Mouse (Mus musculus): ENCODE data around the gene Specc1. TPM values are rescaled to one million over a fixed set of nuclear protein-coding genes. Genes with fewer than 3 reads are reported as not detected.

The Specc1 gene
- polyA plus RNA-seq, 1 experiment: 6.5 TPM

DNA sequence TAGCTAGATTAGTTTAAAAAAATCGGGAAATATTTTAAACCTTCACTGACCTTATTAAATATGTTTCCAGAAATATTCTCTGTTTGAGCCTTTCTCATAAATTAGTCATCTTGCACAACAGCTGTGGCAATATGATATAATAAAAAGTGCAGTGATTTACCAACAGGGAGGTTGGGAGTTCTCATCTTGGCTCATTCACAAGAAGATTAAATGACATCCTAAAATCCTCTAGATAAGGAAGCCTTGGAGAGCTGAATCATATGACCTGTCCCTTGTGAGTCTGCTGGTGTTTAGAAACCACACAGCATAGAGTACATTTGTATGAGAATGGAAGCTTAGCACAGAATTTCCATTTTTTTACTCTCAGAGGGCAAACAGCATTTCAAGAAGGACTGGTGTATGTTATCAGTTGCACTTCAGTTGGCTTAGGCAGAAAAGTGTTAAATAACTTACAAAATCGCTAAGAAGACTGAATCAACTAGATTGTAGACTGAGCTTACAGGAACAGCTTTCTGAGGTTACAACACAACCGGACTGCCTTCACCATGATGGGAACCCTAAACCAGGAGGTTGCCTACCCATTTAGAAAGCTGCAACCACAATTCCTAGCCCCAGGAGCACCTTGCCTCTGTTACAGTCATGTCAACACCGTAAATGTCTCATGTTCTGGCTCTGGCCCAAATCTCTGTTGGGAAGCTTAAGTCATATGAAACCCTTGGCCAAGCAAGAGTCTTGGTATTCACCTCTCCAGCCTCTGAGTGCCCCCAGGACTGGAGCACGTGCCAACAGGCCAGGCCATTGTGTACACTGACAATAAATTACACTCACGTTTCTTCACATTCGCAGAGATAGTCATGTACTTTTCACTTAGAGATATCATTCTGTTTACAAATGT, 188.9 kb downstream of the Specc1 start:
- WGBS: 52% methylated on average over 7 of the region's 7 CpGs
- DNase-seq (ENCODE audit: low read depth, low spot score): no peak

DNA sequence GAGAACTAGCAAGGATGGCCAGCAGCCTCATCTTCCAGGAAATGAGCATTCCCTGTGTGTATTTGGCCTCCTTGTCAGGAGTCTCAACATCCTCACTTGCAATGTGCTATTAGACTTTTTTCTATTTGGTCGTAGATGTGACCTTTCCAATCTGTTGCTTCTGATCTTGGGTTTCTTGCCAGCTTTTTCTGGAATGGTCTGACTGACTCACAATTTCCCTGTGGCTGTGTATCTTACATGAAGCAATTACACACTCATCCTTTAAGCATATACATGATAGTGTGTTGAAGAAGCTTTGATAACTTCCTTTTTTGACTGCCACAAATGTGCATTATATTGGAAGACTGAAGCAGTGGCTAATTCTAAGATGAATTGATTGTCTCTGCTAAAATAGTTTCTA, 190.1 kb downstream of the Specc1 start:
- DNase-seq (ENCODE audit: low read depth, low spot score): no peak
- WGBS: 82% methylated on average over 1 of the region's 1 CpGs

DNA sequence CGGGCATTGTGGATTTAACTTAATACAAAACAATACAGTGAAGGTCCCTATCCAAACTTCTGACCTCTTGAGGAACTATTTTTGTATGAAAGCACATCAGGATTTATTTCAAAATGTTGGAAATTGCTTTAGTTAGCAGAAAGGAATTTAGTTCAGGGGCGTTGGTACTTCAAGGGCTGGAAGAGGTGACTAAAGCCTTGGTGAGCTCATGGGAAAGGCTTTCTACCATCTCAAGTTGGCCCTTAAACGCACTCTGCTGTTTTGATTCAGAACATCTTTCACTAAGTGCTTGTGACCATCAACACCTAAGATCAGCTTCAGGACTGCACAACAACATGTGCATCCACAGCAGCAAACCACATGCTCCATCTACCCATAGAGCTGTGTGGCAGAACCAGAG, 191.5 kb downstream of the Specc1 start:
- 91% methylated on average over 3 of the region's 3 CpGs for WGBS
- no peak for DNase-seq (ENCODE audit: low read depth, low spot score)

DNA sequence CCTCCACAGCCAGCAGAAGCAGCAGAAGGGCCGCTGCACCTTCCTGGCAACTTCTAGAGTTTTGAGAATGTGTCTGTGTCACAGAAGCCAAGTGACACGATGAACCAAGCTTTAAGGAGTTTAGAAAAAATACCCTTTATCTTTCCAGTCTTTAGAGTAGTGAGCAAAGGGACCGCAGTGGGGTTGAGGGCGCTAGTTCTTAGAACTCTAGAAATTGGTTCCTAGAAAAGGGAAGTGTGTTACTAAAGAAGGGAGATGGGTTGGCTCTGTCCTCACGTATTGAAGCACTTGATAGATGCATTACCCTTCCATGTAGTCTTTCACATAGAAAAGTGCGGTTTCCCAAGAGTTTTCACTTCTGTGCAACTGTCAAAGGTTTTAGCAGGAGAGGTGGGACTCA, 191.9 kb downstream of the Specc1 start:
- DNase-seq (ENCODE audit: low read depth, low spot score): no peak
- 87% methylated on average over 6 of the region's 6 CpGs for WGBS

DNA sequence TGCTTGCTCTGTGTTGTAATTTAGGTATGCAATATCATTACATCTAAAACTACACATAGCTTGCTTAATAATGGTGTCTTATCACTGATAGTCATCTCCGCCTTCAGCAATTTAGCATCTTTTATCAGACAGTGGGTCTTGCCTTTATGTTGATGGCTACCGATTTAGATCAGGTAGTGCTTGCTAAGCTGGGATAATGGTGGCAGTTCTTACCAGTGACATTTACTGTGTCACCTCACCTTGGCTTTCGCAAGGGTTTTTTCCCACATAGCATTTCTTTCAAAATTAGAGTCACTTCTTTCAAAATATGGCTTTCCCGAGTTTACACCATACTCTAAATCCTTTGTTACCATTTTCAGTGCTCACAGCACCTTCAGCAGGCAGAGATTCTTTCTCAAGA, 196.5 kb downstream of the Specc1 start:
- 93% methylated on average over 4 of the region's 4 CpGs for WGBS
- no peak for DNase-seq (ENCODE audit: low read depth, low spot score)

DNA sequence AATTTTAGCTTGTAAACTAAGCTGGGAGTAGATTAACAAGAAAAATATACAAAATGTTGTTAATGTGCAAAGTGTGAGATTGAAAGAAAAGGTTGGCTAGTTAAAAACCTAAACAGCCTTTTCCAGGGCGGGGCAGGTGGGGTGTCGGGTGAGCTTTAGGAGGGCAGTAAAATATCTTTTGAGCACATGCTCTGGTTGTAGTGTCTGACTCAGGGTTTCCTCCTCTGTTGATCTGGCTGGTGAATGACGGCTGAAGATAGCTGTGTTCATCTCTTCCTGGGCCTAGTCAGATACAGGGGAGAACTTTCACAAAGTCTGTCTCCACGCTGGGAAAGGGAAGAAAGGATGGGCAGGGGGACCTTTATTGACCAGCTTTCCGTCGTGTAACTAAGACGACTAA, 203.2 kb downstream of the Specc1 start:
- 81% methylated on average over 7 of the region's 7 CpGs for WGBS
- no peak for DNase-seq (ENCODE audit: low read depth, low spot score)

DNA sequence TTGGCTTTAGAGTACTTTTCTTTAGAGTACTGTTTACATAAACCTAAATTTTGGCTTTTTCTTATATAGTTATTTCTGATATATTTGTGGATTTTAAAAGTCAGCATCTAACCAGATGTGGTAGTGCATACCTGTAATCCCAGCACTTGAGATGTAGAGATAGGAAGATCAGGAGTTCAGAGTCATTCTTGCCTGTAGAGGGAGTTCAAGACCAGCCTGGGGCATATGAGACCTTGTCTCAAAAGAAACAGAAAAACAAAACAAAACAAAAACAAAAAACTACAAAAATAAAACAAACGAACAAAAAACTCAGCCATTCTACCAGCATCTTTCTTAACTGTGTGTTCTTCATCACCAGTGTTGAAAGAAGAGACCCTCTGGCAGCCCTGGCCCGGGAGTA, 204.9 kb downstream of the Specc1 start:
- 94% methylated on average over 2 of the region's 2 CpGs for WGBS
- no peak for DNase-seq (ENCODE audit: low read depth, low spot score)

DNA sequence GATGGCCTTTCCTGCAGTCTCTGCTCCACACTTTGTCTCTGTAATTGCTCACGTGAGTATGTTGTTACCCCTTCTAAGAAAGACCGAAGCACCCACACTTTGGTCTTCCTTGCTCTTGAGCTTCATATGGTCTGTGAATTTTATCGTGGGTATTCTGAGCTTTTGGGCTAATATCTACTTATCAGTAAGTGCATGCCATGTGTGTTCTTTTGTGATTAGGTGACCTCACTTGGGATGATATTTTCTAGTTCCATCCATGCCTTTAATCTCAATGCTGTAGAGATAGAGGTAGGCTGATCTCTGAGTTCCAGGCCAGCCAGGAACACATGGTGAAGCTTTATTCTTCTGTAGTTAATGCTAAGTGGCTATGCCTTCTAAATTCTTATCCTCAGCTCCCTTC, 207.8 kb downstream of the Specc1 start:
- 94% methylated on average over 3 of the region's 3 CpGs for WGBS

DNA sequence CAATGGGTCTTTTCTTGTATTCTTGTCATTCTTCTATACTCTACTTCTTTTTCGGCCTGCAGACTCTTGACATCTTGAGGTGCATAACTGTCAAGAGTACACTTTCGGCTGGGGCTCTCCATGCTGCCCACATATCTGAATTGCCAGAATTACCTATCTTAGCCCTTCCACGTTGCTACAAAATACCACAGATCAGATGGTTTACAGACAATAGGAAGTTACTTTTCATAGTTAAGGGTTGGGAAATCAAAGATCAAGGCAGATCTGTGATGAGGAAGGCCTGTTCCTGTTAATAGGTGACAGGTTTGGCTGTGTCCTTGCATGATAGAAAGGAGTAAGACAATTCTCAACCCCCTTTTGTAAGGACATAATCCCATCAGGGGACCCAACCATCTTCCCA, 209.9 kb downstream of the Specc1 start:
- 89% methylated on average over 3 of the region's 3 CpGs for WGBS
- DNase-seq (ENCODE audit: low read depth, low spot score): no peak

More for the DNA sequence above, 207.8 kb downstream of the Specc1 start:
- DNase-seq (ENCODE audit: low read depth, low spot score): no peak

DNA sequence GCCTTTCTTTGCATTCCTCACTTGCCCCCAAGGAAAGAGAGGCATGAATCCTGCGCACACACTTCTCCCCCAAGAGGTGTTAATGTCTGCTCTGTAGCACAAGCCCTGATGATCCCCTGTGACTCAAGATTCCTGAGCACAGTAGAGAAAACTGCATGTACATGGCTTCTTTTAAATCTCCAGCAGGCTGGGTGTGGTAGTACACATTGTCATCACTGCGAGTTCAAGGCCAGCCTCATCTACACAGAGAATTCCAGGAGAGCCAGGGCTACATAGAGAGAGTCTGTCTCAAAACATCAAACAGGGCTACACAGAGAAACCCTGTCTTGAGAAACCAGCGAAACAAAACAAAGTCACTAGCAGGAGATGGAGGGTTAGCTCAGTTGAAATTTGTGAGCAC, 211.6 kb downstream of the Specc1 start:
- WGBS: 90% methylated on average over 3 of the region's 3 CpGs
- no peak for DNase-seq (ENCODE audit: low read depth, low spot score)

DNA sequence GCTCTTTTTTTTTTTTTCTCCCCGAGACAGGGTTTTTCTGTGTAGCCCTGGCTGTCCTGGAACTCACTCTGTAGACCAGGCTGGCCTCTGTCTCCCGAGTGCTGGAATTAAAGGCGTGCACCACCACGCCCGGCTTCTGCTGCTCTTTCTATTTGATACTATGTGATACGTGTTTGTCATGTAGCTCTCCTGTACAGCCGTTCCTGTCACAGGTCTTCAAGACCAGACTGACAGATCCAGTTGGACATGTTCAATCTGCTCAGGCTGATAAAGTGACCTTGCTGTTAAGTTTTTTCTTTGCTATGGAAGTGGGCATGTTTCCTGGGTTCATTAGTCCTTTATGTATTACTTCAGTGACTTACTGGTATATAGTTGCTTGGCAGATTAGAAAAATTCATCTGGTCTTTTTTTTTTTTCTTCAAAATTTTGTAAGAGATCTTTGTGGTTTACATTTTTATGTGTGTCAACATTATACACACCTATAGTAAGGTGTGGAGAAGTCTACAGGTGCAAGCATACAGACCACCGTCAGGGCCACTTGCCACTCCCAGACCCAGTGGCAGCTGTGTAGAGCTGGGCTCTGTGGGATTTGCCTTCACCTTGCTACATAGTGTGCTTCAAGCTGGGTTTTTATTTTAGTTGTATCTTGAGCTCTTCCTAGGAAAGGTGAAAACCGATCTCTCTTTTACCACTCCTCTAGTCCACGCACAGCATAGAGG, 221.0 kb downstream of the Specc1 start:
- DNase-seq (ENCODE audit: low read depth, low spot score): no peak
- 57% methylated on average over 10 of the region's 10 CpGs for WGBS

DNA sequence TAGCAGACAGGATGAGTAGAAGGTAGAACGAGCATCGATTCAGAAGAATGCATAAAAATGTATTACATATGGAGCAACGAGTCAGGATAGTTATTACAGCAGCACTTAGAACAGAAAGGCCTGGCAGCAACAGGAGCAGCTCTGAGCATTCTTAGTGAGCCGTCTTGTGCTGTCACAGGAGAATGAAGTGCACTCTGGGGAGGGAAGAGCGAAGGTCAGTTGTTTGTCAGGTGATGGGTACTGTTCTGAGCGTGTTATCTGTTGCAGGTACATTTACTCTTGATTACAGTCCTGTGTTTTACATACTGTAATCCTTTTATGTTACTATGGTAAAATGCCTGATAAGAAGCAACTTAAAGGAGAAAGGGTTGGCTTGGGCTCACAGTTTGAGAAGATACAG, 224.2 kb downstream of the Specc1 start:
- 90% methylated on average over 6 of the region's 6 CpGs for WGBS

DNA sequence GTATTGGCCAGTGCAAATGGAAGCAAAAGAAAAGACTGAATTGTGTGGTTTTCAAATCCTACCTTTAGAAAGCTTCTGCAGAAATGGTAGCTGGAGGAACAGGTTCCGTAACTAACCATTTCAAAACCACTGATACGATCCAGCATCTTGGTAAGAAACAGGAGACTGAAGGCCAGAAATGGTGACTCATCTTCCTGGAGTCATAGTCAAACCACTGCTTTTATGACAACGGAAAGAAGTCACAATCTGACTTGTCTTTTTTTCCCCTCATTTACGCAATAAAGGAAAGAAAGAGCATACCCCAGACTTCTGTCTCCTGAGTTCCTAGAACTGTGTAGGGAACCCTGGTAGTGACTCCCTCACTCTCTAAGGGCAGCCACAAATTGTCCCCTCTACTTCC, 228.3 kb downstream of the Specc1 start:
- WGBS: 64% methylated on average over 4 of the region's 4 CpGs

More for the DNA sequence above, 224.2 kb downstream of the Specc1 start:
- no peak for DNase-seq (ENCODE audit: low read depth, low spot score)

DNA sequence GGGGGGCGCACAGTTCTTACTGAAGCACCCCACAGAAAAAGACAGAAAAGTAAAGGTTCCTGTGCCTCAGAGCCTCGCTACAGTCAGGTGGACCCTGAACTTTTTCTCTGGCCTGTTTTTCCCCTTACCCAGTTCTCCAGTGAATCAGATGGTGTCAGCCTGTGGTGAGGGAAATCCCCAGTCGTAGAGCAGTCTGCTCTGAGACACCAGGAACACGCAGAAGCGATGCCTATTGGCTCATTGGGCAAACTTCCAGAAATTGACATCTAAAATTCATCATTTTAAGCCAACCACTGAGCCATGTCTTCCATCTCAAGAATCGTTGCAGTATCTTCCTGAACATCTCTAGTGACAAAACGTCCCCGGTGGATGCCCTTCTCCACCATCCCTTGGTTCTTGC, 230.5 kb downstream of the Specc1 start:
- DNase-seq (ENCODE audit: low read depth, low spot score): no peak
- WGBS: 87% methylated on average over 8 of the region's 8 CpGs

More for the DNA sequence above, 228.3 kb downstream of the Specc1 start:
- DNase-seq (ENCODE audit: low read depth, low spot score): no peak

DNA sequence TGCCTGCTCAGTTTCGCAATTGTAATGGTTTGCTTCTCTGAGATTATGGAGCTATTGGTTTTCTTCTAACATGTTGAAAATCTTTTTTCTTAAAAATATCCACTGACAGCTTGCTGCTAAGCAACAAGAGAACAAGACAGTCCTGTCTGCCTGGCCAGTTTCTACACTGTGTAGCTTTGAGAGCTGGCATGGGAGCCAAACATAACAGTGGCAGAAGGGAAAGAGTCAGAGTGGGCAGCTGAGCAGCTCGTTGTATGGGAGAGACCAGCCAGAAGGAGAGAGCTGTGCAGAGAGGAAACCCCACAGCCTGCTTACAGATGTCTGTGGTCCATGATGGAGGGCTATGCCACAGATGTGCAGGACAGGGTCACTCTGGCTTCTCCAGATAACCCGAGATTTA, 235.5 kb downstream of the Specc1 start:
- WGBS: 81% methylated on average over 3 of the region's 3 CpGs
- no peak for DNase-seq (ENCODE audit: low read depth, low spot score)

DNA sequence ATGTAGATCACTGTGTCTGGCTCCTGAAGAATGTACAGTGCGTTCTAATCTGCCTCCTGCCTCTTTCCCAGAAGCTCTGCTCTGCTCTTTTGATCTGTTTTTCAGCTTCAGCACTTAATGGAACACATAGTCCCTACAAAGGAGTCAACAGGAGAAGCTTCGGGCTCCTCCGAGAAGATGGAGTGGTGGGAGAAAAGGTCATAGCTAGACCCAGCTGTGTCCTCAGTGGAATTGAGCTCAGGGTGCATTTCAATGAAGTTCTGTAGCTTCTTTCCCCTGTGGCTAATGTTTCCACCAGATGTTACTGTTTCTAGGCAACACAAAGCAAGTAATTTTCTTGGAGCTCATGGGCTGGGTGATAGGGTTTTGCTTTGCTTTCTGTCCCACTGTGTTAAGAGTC, 236.6 kb downstream of the Specc1 start:
- no peak for DNase-seq (ENCODE audit: low read depth, low spot score)
- WGBS: 95% methylated on average over 3 of the region's 3 CpGs

DNA sequence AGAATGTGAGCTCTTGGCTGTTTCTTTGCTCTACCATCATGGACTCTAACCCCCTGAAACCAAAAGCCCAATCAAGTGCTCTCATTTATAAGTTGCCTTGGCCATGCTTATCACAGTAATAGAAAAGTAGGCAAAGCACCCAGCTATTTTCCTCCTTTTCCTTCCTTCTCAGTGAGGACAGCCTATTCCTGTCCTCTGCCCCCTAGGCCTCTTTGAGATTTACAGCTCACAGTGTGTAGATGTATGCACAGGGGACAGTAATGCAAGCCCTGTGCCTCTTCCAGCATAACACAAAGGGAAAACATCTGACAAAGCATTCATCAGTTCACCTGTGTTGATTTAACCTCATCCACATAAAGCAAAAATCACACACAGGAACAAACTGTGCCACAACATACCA, 237.7 kb downstream of the Specc1 start:
- DNase-seq (ENCODE audit: low read depth, low spot score): no peak

DNA sequence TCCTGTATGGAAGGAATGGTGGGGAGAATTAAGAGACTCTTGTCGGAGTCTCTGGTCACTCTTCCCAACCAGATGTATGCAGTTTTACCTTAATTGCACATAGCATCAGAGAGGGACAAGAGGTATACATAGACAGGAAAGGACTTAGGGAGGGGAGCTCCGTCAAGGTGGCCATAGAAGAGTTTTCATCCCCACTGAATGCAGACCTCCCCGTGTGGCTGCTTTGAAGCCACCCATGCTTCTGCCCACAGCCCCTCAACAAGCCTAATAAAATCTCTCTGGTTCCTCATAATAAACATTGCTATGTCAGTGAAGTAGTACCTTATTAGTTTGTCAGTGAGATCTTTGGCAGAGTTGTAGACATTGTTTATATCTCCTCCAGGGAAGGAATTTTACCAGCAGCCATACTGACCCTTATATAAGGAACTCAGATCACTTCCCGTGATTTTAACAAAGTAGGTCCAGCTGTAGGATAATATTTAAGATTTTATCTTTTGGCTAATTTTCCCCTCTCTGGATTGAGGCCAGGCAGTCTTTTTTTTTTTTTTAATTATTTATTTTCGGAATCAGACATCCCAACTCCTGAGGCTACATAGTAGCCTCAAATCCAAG, 244.4 kb downstream of the Specc1 start:
- 76% methylated on average over 5 of the region's 5 CpGs for WGBS
- DNase-seq (ENCODE audit: low read depth, low spot score): no peak

DNA sequence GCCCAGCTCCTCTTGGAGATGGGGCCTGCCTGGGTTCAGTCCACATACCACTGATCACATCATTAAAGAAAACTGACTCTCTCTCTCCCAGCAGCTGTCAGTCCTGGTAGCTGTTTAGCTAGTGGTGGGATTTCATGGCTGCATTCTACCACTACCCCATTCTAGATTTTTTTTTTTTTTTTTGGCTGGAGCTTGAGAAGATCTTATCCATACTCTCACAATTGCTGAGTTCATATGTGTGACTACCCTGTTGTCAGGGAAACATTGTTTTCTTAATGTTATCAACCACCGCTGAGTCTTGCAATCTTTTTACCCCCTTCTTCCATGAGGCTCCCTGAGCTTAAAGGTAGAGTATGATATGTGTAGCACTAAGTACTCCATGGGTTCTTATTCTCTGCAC, 246.1 kb downstream of the Specc1 start:
- 88% methylated on average over 1 of the region's 1 CpGs for WGBS
- DNase-seq (ENCODE audit: low read depth, low spot score): no peak

DNA sequence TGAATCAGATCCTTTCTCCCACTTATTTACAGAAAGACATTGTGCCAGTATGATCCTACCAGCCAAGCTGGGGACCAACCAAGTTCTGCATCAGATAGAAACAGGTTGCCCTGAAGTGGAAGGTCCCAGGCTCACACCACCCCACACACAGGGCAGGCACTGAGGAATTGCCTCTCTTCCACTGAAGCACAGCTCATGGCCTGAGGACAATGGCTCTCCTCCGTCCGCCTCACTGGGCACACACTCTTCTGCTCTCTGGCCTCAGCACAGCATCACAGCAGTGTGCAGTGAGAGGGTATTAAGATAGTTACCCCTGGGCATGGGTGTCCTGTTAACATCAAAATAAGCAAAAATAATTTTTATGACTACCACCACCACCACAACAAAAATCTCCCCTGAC, 252.5 kb downstream of the Specc1 start:
- WGBS: 84% methylated on average over 2 of the region's 2 CpGs

DNA sequence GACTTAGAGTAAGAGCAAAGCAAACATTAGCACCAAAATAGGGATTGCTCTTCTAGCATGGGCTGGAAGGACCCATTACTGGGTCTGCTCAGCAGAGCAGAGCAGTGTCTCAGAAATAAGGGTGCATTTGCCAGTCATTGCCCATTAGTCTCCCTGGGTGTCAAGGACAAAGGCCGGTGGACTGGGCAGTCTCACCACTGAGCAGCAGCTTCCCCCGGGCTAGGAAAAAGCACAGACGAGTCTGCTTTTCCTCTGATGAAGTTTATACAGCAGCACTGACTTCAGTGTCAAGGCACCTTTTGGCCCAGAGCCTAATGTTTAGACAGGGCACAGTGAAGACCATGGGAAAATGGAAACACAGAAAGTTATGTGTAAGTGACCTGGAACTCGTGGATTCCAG, 253.3 kb downstream of the Specc1 start:
- 63% methylated on average over 4 of the region's 4 CpGs for WGBS
- DNase-seq (ENCODE audit: low read depth, low spot score): no peak

More for the DNA sequence above, 252.5 kb downstream of the Specc1 start:
- no peak for DNase-seq (ENCODE audit: low read depth, low spot score)
